Mouse (Mus musculus): ENCODE data around the gene Pik3cb. TPM values are rescaled to one million over a fixed set of nuclear protein-coding genes. Genes with fewer than 3 reads are reported as not detected.

Pik3cb gene
- polyA plus RNA-seq, 1 experiment from 2014 or later = 1.6 TPM

- Histone ChIP-seq H3K4me3 (ENCODE audit: low read depth, low read length) (no peak overlapping the region), H3K4me1 (replicated peaks; ENCODE audit: control insufficient read depth, insufficient read depth, low read length) (no peaks in the 10 kb centered on the region), H3K4me2 (ENCODE audit: low read depth, low read length, severe bottlenecking) (no peak overlapping the region), H3K9me3 (ENCODE audit: control insufficient read depth, low read length) (no peaks in the 10 kb centered on the region), H3K27ac (ENCODE audit: low read depth, low read length) (no peak overlapping the region), H3K27me3 (ENCODE audit: control insufficient read depth, insufficient read depth, low read length) (no peaks in the 10 kb centered on the region), H3K36me3 (ENCODE audit: control insufficient read depth, insufficient read depth, low read length) (no peaks in the 10 kb centered on the region), H3K9ac (ENCODE audit: low read length) (no peak overlapping the region)
- DNase-seq (ENCODE audit: low spot score) = no peak
- ATAC-seq (replicated peaks; ENCODE audit: low FRiP score) = no peak
- WGBS = 88% methylated on average over 4 of the region's 4 CpGs
Observed at GRCm38 (mm10) chr9:98994103-98994502, 146.3 kb downstream of the Pik3cb start.

- ATAC-seq (replicated peaks; ENCODE audit: low FRiP score) (no peak), DNase-seq (ENCODE audit: low spot score) (no peak)
- H3K4me2 ChIP-seq (ENCODE audit: low read depth, low read length, severe bottlenecking) = peak overlapping the region; percentile 83
- peak overlapping the region; percentile 55 for H3K4me3 ChIP-seq (ENCODE audit: low read depth, low read length)
- no peak overlapping the region for H3K27ac ChIP-seq (ENCODE audit: low read depth, low read length)
- peaks cover 4% of the 10 kb centered on the region; the same call in 1 of the 2 replicates for H3K4me1 ChIP-seq (replicated peaks; ENCODE audit: control insufficient read depth, insufficient read depth, low read length)
- no peaks in the 10 kb centered on the region for H3K9me3 ChIP-seq (ENCODE audit: control insufficient read depth, low read length)
- no peaks in the 10 kb centered on the region for H3K36me3 ChIP-seq (ENCODE audit: control insufficient read depth, insufficient read depth, low read length)
- WGBS = 56% methylated on average over 9 of the region's 9 CpGs
- no peaks in the 10 kb centered on the region; the same call in 1 of the 2 replicates for H3K27me3 ChIP-seq (ENCODE audit: control insufficient read depth, insufficient read depth, low read length)
- peak overlapping the region; percentile 58 for H3K9ac ChIP-seq (ENCODE audit: low read length)
Observed at GRCm38 (mm10) chr9:98987131-98987530, 153.3 kb downstream of the Pik3cb start.

Other genes with a start within 250 kb of the Pik3cb start
- gene 7420426K07Rik, start 237.5 kb downstream of the Pik3cb start, polyA plus RNA-seq (2014; fragmentation: Nextera tagmentation; extraction: Ambion mirVana) = not detected in 2 replicates
- gene Foxl2, start 185.3 kb downstream of the Pik3cb start, polyA plus RNA-seq (2014; fragmentation: Nextera tagmentation; extraction: Ambion mirVana) = 1.7 and 3.1 TPM in 2 replicates
- 74.7 and 78.4 TPM in 2 replicates for gene Faim, start 154.2 kb downstream of the Pik3cb start, polyA plus RNA-seq (2014; fragmentation: Nextera tagmentation; extraction: Ambion mirVana)
- not detected in 2 replicates for gene Gm1123, start 104.9 kb downstream of the Pik3cb start, polyA plus RNA-seq (2014; fragmentation: Nextera tagmentation; extraction: Ambion mirVana)
- gene Faiml, start 96.6 kb upstream of the Pik3cb start, polyA plus RNA-seq (2014; fragmentation: Nextera tagmentation; extraction: Ambion mirVana) = not detected in 2 replicates
- 51.0 and 57.5 TPM in 2 replicates for gene Cep70, start 102.7 kb upstream of the Pik3cb start, polyA plus RNA-seq (2014; fragmentation: Nextera tagmentation; extraction: Ambion mirVana)
- 0.35 TPM in 2 replicates for gene Esyt3, start 217.9 kb upstream of the Pik3cb start, polyA plus RNA-seq (2014; fragmentation: Nextera tagmentation; extraction: Ambion mirVana)